In genomic region chr17:83211196-83211595, GRCm38 (mm10) we compare ENCODE assay signal across 19 mouse cellular contexts.
"Had no signal": no experiment of that assay in that cellular context is flagged by ENCODE, and none has a peak within 500 bp of the region (broad histone marks: within the 10 kb centered on the region; RNA-seq: fewer than 3 reads in every experiment).

No protein-coding gene starts in this region.

- H3K27ac ChIP-seq: midbrain, embryonic 10.5 days; midbrain, embryonic 12.5 days; neural tube, embryonic 13.5 days; neural tube, embryonic 15.5 days had no signal

- H3K9me3 ChIP-seq: midbrain, embryonic 10.5 days; midbrain, embryonic 12.5 days; neural tube, embryonic 13.5 days; neural tube, embryonic 15.5 days had no signal

- H3K4me3 ChIP-seq: midbrain, embryonic 10.5 days; midbrain, embryonic 12.5 days; myocyte; neural tube, embryonic 13.5 days; neural tube, embryonic 15.5 days had no signal

- DNase-seq: lung, adult 18-20 months; lung, embryonic 14.5 days; lung, postnatal 10 days; lung, postnatal 4 days; midbrain, embryonic 14.5 days; retina, postnatal 1 day; right cerebral cortex, adult 18-20 months; right cerebral cortex, postnatal 25 days; right cerebral cortex, postnatal 4 days; spleen, adult 18-20 months; thymus, adult 18-20 months; thymus, postnatal 14 days; thymus, postnatal 4 days had no signal

- H3K4me2 ChIP-seq: lung, embryonic 14.5 days; midbrain, embryonic 12.5 days; neural tube, embryonic 13.5 days; neural tube, embryonic 15.5 days had no signal

- H3K9ac ChIP-seq: lung, embryonic 14.5 days; midbrain, embryonic 12.5 days; neural tube, embryonic 13.5 days; neural tube, embryonic 15.5 days had no signal

- ATAC-seq: midbrain, embryonic 16.5 days had no signal

- H3K36me3 ChIP-seq: midbrain, embryonic 10.5 days; midbrain, embryonic 12.5 days; neural tube, embryonic 13.5 days; neural tube, embryonic 15.5 days had no signal

- H3K27me3 ChIP-seq: neural tube, embryonic 15.5 days had no signal
